Mouse (Mus musculus) gastrocnemius, postnatal 36 days (tissue): Measurements from ENCODE around the gene Eif3a. TPM values are rescaled to one million over a fixed set of nuclear protein-coding genes. Genes with fewer than 3 reads are reported as not detected.

Experiments
- DNase-seq, 2 experiments: peaks; one replicate each; pipeline ENCODE4 v3.0.0; 2022
- intact Hi-C: fragments of 180-260 bp; cut with DNase I; formaldehyde crosslinking; loops from one replicate; pipeline ENCODE4 v1.15.1; 2025
- long read RNA-seq, 2 experiments: library from polyadenylated mRNA; stranded (forward); transcript quantifications; one replicate each; pipeline ENCODE4 v2.0.0; 2021
- total RNA-seq, 2 experiments: library from RNA; stranded (reverse); gene quantifications; 2 replicates each; pipeline ENCODE4 v1.2.3; 2021

Eif3a gene
- 10 to 100 TPM; 72.2 to 83.8 TPM for total RNA-seq
- long read RNA-seq, experiment 1, full-length matches to known transcripts, result 18 of 29 reads
- long read RNA-seq, experiment 1, partial matches to known transcripts, result 6 of 29 reads
- long read RNA-seq, experiment 1, other reads (novel, unspliced or antisense), result 5 of 29 reads
- long read RNA-seq, experiment 2, full-length matches to known transcripts, result 18 of 28 reads
- long read RNA-seq, experiment 2, partial matches to known transcripts, result 8 of 28 reads
- long read RNA-seq, experiment 2, other reads (novel, unspliced or antisense), result 2 of 28 reads

DNA sequence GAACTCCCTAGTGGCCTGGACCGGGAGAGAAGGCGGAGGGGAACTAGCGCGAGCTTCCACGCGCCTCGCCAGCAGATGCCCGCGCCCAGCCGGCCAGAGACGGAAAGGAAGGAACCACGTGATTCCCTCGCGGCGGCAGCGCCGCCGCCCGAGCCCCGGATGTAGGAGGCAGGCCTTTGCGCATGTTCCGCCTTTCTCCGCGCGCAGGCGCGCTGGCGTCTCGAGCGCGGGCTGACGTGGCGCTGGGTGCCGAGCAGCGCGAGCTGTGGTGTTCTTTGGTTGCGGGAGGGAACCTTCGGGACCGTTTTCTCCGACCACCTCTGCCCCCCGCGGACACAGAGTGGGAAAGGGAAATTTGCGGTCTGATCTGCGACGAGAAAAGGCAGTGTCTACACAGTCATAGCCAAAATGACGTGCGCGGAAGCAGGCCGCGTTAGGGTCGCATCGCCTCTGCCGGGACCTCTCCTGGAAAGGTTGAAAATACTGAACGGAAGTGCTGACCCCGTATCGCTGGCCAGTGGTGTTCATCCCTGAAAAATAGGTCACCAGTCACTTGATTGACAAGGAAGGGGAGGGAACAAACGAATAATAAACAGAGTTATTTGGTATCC lies at the start of gene Eif3a:
TSS of gene Eif3a (minus strand) at position 108 of the 611 bp plus-strand sequence.
- intact Hi-C loops, result loop anchor here (2.0 kb wide), 1 partner anchor 20 kb away; the partner anchor contains the start of gene Fam45a
- DNase-seq, result peak; percentile 93

DNA sequence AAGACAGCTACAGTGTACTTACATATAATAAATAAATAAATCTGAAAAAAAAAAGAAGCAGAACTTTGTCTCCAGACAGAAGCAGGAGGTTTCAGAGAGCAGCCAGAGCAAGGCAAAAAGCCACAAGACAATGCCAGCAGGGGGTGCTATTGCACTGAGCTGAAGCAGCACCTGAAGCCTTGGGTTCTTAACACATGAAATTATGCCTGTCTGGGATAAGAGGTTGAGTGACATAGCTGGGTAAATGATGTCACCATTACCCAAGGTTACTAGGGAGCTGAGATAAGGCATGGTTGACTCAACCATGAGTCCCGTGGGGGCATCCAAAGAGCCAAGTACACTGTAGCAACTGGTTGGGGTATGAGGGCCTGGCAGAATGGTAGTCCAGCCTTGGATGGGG lies 47.3 kb upstream of the Eif3a start:
- peak; percentile 34 to 35 for DNase-seq
- intact Hi-C loops, result no loop called here

- intact Hi-C loops, result no loop called here
- no peak for DNase-seq
Measured at GRCm38 (mm10) chr19:60818677-60819076, 28.2 kb upstream of the Eif3a start.

DNA sequence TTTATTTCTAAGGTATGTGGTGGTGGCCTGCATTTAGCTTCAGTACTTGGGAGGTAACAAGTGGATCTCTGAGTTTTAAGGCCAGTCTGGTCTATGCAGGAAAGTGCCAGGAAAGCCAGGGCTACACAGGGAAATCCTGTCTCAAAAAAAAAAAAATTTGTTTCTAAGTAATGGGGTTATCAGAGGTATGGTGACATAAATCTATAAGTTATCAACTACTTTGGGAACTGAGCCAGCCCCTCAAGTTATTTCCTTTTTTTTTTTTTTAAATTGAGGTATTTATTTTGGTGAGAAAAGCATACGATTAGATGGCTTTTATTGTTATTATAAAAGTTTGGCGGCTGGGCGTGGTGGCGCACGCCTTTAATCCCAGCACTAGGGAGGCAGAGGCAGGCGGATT lies 22.7 kb upstream of the Eif3a start:
- DNase-seq, result no peak
- intact Hi-C loops, result no loop called here

DNA sequence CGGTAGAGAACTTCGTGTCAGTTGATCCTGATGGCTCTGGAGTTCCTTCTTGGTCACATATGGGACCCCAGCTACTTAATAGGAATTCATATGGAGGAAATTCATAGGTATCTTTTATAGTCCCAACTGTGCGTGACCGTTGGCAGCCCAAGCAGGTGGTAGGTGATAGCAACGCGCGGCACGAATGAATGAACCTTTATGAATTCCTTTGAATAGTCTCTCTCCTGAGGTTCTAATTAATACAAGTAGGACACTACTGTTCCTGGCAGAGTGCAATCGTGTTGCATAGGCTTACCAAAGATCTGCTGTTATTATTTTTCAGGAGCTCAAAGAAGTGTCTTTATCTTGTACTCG lies 21.6 kb upstream of the Eif3a start:
- intact Hi-C loops, result no loop called here
- no peak for DNase-seq

DNA sequence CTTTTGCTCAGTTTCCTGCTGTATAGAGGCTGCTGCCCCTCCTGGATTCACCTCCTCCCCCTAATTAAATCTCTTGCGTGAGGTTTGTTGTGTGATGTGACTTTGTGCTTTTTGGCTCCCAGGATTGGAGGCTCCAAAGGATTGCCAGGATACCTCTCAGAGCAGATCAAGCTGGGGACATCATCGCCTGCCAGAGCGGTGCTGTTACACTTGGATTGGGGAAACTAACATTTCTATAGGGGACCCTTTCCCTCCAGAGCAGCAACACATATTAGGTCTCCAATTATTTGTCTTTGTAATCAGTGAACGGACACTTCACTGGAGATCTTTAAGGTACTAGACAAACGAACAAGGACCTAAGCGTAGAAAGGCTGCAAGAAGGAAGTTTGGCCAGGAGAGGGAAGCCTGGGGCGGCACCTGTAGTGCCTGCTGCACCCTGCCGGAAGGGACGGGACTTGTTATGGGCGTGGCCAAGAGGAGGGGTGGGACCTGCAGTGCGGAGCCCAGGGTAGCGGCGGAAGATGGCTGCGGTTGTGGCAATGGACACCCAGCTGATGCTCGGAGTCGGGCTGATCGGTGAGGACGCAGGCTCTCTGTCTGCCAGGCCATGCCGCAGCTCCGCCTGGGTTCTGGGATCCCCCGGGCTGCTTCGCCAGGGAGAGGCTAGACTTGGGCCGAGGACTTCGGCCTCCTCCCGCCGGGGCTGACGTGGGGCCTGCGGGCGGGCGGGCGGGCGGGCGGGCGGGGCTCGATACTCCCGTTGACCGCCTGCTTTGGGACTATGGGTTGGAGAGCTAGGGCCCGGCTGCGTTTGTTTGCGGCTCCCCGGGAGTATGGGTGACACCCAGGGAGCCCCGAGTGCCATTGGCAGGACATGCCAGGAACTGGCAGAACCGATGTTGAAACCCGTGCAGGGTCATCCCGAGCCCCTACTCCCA lies 20.9 kb upstream of the Eif3a start, which contains the start of gene Fam45a:
TSS of gene Fam45a (plus strand) at position 488 of the 938 bp plus-strand sequence.
- intact Hi-C loops, result loop anchor here (2.0 kb wide), 1 partner anchor 21 kb away; the partner anchor contains the start of gene Eif3a
- peak; percentile 81 to 90 for DNase-seq

- intact Hi-C loops, result loop anchor here (2.0 kb wide), 1 partner anchor 19 kb away; the partner anchor contains the start of gene Eif3a
- DNase-seq, result no peak
Measured at GRCm38 (mm10) chr19:60809927-60810326, 19.5 kb upstream of the Eif3a start.

DNA sequence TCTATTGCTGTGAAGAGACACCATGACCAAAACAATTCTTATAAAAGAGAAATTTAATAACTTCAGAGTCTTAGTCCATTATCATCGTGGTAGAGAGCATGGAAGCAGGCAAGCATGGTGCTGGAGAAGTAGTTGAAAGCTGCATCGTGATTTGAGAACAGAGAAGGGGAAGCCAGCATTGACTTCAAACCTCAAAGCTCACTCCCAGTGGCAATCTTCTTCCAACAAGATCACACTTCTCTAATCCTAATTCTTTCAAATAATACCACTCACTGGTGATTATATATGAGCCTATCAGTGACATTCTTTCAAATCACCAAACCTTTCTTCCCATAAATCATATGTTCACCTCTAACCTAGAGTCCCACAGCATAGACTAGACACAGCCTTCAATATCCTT lies 14.4 kb upstream of the Eif3a start:
- no peak for DNase-seq
- intact Hi-C loops, result no loop called here

DNA sequence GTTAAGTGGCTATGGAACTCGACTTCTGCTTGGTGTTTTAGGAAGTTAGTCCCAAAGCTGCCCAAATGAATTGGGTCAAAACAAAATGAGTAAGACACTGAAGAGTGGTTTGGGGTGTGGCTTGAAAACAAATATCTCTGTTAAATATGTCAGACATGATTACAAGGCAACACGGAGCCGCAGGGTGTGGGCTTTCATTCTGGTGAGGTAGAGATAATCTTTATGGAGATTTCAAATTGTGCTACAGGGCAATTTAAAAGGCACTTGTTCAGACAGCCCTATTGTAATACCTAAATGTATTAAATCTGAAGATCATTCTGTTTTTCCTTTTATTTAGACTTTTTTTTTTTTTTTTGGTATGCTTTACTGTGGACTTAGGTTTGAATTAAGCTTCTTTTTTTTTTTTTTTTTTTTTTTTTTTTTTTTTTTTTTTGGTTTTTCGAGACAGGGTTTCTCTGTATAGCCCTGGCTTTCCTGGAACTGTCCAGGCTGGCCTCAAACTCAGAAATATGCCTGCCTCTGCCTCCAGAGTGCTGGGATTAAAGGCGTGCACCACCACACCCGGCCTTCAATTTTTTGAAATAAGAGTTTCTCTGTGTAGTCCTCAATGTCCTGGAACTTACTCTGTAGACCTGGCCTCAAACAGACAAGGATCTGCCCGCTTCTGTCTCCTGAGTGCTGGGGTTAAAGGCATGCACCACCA lies 9.6 kb upstream of the Eif3a start:
- DNase-seq, result no peak
- intact Hi-C loops, result no loop called here

DNA sequence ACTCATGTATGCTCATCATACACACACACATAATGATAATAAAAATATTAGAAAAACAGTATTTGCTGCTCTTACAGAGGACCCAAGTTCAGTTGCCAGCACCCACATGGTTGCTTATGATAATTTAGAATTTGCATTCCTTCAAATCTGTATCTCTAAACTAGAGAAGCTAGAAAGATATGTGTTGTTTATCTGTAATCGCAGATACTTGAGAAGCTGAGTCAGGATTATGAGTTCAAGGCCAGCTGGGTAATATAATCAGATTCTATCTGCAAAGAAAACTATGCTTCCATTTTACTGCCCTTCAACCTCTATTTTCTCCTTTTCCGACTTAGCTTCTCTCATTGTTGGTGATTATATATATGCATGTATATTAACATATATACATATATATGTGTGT lies 7.0 kb upstream of the Eif3a start:
- intact Hi-C loops, result no loop called here
- DNase-seq, result no peak

DNA sequence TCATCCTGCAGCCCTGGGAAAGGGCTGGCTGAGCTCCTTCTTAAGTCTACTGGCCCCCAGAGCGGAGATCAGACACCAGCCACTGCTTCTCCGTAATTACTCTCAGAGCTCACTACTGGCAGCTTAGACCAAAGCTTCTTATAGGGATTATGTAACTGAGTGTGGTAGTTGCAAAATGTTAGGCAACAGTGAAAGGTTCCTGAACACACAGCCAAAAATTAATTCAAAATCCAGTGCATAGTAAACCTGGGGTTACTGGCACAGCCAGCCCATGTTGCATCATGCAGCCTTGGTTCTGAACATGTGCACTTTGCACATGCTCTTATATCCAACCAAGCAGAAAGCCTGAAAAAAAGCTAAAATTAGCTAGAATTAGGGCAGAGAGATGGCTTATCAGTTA lies 4.8 kb upstream of the Eif3a start:
- DNase-seq, result no peak
- intact Hi-C loops, result no loop called here

GRCm38 (mm10) chr19:60793170-60793707 lies 2.8 kb upstream of the Eif3a start:
- no peak for DNase-seq
- intact Hi-C loops, result no loop called here

DNA sequence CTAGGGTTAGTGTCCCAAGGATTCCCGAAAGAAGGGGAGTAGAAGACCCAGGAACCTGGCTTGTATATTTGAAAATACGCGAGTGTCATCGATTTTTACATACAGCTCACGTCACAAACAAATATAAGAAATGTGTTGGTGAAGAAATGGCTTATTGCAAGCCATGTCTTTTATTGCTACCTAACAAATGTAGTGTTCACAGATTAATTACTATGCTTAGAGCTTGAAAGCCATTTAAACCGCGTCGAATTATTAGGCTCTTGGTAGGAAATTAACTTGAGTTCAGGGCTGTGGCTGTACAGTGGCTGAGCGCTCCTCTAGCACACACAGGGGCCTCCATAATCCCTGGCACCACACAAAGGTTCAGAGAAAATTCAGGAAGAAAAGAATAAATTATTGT lies 706 bp upstream of the Eif3a start:
- intact Hi-C loops, result loop anchor here (2.0 kb wide), 1 partner anchor 20 kb away; the partner anchor contains the start of gene Fam45a
- no peak for DNase-seq

- peak; percentile 23 to 59 for DNase-seq
- intact Hi-C loops, result loop anchor here (2.0 kb wide), 1 partner anchor 21 kb away; the partner anchor contains the start of gene Fam45a
Measured at GRCm38 (mm10) chr19:60789919-60790506, 445 bp downstream of the Eif3a start.

DNA sequence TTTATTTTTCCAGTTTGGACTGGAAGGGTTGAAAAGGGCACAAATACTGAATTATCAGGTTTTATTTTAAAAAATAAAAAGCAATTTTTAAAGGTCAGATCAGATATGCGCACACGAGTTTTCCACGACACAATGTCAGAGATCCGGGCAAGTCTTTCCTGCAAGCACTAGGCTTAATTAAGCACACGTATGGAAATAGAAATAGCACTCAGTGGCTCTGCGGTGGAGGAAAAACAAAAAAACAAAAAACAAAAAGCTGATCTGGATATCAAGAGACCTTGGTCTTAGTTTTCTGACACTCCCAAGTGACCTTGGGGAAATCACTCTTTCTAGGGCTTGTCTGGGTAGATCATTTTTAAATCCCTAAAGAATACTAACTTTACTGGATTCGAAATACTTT lies 1.0 kb downstream of the Eif3a start:
- DNase-seq, result no peak
- intact Hi-C loops, result no loop called here

DNA sequence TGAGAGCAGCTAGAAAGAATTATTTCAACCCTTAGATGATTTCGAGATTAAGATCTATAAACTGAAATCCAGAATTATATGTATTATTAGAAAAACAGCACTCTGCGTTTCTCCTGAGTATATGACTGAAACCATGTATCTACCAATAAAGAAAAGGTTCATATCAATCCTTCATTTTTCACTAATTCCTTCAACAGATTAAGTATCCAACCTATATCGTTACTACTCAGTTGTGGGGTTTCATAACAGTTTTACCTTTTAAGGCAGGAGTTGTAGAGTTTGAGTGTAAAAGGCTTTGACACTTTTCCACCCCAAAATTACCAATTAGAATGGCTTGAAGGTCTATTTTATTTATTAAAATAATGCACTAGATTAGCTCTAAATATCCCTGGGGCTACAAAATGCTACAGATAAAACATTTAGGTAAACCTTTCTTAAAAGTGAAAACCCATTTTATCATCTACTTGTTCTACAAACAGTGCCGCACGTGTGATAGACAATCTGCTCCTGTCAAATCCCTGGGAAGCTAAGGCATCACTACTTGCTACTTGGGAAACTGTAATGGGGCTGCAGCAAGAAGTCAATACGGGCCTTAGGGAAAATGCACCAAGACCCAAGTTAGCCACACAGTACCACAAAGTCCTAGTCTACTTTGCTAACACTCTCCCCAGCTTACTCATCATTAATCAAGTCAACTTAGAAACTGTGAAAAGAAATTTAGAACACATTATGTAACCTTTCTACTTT lies 2.1 kb downstream of the Eif3a start:
- DNase-seq, result no peak
- intact Hi-C loops, result no loop called here

DNA sequence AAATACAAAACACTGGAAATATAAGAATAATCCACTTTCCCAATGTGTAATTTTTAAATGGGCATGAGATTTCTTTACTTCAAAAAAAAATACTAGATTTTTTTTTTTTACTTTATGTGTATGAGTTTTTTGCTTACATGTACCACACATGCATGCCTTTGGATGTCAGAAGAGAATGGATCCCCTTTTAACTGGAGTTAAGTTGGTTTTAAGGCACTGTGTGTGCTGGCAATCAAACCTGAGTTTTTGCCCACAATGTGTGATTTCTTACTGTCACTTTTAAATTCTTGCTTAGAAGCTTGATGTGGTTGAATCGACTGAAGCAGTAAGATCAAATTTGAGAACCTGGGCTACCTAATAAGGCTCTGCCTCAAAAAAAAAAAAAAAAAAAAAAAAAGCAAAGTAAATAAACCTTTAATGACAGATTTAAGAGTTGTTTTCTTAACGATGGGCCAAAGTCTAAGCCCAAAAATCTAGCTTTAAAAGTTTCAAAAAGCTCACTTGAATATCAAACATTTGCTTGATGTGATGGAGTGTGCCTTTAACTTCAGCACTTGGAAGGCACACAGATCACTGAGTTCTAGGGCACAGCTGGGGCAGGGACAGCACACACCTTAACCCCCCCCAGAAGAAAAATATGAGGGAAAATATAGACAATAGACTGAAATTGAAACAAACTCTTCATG lies 2.9 kb downstream of the Eif3a start:
- no peak for DNase-seq
- intact Hi-C loops, result no loop called here

GRCm38 (mm10) chr19:60784712-60785111 lies 5.7 kb downstream of the Eif3a start:
- intact Hi-C loops, result no loop called here
- no peak for DNase-seq
